Mouse (Mus musculus) thymus, adult 18-20 months (tissue): ENCODE data around the gene Mgll.
A peak's percentile ranks its signal among the peaks of the same experiment; 100 is the strongest.

Experiments used
- DNase-seq, 2 experiments: peaks; one replicate each; pipeline ENCODE4 v3.0.0; 2022; ENCODE audit warnings: mixed read lengths in 2 of 2

The Mgll gene

DNA sequence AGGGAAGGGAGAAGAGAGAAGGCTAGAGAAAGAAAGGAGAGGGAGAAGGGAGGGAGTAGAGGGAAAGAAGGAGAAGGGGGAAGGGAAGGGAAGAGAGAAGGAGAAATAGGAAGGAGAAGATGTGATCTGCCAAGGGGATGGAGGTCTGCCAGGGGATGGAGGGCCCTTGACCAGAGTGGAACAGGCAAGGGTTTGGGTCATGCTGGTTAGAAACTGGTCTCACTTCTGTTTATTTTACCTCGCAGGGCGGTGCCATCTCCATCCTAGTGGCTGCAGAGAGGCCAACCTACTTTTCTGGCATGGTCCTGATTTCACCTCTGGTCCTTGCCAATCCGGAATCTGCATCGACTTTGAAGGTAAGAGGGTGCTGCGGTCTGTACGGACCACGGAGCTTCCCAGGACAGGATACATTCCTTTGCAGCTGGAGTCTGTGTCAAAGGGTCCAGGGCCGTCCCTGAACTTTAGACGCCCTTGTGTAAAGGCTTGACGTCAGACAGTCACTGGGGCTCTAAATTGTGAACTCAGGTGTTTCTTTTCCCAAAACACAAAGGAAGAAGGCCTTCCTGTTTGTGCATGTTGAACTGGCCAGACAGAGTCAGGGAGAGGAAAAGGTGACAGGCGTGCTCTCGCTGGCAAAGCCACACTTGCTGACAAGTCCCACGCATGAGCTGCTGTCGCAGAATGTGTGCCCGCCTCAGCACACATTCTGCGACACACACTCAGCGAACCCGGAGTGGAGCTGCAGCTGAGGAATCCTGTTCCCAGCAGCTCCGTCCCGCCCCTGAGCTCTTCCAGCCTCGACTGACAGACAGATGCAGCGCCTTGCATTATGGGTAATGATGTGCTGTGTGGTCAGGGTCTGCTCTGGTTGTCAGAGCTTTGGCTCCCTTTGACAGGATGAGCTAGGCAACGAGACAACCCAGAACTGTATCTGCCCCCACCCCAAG, 85.2 kb downstream of the Mgll start:
- DNase-seq = no peak

DNA sequence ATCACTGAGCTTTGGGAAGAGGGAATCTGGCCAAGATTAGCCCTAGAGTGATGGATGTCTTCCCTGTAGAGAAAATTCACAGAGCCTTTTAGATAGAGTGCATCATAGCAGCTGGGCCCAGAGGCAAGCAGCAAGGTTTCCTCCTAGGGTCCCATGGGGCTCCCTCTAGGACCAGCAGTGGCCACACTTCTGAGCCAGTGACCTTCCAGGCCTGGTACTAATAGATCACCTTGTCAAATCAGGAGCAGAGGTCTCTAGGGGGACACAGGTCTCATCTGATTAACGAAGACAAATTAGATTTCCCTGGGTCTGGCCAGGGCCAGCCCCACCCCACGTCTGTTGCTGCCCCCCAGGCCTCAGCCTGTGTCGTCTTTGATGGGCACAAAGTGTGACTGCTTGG, 86.1 kb downstream of the Mgll start:
- DNase-seq = no peak

DNA sequence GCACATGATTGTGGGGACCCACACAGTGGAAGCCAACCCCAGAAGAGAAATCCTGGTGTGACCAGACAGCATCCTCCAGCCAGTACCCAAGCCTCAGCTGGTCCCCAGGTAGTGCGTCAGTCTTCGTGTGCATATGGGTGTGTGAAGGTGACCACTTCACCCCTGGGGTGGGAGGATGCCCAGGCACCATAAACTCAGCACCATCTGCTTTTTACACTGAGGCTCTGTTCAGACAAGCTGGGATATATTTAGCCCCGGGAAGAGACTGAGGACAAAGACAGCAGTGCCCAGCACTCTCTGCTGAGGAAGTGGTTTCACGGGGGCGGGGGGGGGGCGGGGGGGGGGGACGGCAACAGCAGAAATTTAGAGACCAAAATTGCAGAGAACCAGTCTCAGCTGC, 87.2 kb downstream of the Mgll start:
- no peak for DNase-seq

DNA sequence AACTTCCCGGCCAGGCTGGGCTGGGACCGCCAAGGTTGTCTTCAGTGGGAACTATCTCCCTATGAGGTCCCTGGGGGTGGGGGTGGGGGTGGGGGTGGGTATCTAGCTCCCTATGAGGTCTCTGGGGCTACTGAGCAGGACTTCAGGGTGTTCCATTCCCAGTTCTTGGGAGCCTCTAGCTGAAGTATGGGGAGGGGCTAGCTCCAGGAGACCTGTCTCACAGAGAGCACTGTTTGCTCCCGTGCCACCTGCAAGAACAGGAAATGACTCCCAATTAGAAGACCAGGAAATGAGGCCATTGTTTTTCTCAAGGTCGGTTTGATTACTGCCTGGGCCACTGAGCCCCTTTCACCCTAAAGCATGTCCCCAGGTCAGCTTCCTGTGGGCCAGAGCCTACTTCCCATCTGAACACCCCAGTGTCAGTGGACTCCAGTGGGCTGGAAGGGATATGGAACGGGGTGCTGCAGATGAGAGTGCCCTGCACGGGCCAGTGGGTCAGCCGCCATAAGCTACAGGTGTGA, 87.7 kb downstream of the Mgll start:
- no peak for DNase-seq

DNA sequence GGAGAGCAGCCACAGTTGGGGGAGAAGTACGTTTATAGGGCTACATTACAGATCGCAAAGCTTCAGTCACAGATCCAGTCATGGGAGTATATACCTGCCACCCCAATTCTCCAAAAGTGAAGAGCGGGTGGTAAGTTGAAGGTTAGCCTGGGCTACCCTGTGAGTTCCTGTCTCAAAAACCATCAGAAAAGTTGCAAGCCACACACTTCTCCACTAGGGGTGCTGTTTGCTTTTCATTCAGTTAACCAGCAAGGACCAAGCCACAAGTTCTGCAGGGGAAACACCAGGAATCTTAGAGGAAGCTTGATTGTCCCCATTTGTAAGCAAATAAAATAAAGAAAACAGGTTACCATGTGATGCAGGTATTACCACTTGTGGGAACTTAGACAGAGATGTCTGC, 88.7 kb downstream of the Mgll start:
- peak in 1 of 2 experiments; percentile 36 for DNase-seq

DNA sequence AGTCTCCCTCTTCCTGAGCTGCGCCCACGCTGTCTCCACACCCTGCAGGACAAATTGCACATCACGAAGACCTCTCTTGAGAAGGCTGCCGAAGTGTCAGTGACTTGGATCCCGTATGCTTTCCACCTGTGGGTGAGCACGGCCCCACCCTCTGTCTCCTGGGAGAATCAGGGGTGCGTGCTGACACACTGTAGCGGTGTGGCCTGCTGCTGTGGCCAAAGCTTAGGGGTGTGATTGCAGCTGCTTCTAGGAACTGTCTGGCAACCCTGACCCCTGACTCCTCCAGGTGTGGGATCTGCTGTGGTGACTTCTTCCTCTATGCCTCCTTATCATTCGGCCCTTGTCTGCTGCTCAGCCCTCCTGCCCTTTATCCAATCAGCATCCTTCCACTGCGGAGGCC, 89.6 kb downstream of the Mgll start:
- DNase-seq = no peak

DNA sequence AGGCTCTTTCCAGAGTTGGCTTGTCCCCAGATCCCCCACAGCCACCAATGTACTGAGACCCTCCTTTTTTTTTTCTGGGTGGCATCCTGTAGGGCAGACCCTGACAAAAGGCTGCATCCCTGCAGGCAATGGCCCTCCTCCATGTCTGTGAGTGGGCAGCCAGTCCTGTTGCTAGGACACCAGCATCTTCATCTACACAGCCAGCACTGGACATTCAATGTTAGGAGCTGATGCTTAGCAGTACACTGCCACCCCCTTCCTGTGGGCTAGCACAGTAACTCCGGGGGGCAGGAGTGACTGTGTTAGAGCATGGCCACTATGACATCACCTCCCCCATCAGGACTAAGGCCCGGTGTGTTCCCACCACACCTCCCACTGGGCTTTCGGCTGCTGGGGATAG, 90.8 kb downstream of the Mgll start:
- DNase-seq = no peak

DNA sequence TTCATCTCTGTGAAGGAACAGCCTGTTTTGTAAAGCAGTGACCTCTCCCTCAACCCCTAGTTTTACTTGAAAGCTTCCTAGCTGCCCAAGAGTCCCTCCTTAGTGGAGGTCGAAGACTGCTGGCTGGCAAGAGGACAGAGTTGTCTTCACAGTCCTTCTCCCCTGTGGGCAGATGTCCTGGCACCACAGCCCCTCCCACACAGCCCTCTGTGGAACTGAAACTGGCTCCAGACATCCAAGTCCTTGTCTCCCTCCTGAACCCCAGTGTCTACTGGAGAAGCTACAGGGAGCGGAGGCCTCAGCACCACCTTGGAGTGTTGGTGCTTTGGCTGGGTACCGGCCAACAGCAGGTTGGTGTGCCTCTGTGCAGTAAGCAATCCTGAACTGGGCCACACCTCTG, 91.3 kb downstream of the Mgll start:
- no peak for DNase-seq

DNA sequence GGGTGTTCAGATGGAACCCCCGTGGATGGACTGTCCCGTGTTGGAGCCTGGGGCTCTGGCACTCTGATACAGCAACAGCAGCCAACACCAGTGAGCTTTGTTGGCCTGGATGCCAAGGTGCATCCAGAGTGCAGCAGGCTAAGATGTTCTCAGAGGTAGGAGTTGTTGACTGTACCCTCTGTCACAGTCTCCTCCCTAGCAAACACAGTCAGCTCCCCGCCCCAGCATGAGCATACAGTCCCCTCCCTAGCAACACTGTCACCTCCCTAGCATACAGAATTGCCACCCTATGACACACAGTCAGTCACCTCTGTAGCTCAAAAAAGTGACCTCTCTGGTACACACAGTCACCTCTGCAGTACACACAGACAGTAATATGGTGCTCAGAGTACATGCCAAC, 92.7 kb downstream of the Mgll start:
- no peak for DNase-seq

DNA sequence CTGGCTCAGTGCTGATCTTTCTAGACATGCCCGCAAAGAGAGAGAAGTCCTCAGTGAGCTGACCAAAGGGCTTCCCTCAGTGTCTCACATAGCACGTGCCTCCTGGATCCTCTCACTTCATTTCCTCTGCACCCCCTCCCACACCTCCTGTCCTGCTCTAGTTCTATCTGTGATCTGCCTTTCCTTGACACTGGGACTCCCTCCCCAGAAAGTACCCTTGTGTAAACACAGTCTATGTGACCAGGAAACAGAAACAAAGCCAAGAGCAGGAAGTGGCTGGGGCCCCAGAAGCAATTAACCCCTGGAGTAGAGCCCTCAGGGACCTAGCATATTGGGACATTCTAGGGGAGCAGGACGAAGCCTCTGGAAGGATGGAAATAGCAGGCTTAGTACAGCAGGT, 96.6 kb downstream of the Mgll start:
- no peak for DNase-seq

DNA sequence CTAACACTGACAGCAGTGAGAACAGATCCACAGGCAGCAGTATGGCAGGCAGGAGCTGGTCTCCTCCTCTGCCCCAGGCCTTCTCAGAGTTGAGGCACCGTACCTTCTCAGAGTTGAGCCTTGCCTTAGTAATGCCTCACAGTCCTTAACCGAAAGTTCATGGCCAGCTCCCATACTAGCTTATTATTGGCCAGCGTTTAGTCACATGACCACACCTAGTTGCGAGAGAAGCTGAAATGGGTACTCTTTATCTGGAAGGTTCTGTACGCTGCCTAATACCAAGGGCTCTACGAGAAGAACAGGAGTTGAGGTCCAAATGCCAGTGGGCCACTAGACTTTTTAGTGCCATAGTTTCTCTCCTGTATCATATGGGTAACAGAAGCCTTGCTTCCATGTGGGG, 97.1 kb downstream of the Mgll start:
- no peak for DNase-seq

DNA sequence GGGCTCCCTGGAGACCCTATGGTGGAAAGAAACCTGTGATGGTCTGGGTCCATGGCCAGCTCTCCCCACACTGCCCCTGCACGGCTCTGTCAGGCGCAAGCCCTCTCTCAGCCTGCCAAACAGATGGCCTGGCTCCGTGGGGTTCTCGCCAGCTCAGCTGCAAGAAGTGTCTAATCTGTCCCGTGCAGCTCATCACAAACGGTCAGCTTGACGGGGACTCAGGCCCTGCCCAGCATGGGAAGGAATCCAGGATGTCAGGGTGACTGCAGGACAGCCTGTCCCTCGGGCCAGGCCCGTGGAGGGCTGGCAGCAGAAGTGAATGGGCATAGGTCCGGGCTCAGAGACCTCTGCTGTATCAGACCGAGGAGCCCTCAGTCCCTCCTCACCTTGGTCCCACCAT, 97.7 kb downstream of the Mgll start:
- no peak for DNase-seq

DNA sequence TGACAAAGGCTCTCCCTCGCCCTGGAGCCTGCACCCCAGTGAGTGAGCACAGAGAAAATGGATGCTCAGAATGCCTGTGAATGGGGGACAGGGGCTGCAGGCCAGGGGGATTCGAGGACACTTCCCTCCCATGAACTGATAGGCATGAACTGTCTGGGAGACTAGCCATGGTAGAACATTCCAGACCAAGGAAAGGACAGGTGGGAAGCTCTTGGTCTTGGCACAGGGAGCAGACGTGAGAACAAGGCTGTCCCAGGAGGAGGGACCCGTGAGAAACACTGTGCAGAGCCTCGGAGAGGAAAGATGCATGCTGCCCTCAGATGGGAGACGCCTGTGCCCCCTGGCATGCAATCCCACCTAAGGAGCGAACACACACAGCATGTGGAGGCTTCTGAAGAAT, 100.0 kb downstream of the Mgll start:
- DNase-seq = no peak

DNA sequence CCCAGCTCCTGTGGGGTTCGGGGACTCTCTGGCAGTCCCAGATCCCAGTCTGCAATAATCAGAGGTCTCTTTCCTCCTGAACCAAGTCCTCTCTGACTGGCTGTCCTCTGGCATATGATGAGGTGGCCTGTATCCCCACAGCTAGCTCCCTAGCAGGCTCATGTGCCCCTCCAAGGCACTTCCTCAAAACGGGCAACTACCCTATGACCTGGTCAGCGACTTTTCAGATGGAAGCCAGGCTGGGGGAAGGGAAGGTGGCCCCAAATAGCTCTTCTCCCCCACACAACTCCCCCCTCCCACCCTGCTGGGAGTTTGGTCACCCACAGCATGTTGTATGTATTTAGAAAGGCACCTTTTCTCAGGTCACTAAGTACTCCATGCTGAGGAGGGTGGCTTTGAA, 101.9 kb downstream of the Mgll start:
- DNase-seq = no peak

DNA sequence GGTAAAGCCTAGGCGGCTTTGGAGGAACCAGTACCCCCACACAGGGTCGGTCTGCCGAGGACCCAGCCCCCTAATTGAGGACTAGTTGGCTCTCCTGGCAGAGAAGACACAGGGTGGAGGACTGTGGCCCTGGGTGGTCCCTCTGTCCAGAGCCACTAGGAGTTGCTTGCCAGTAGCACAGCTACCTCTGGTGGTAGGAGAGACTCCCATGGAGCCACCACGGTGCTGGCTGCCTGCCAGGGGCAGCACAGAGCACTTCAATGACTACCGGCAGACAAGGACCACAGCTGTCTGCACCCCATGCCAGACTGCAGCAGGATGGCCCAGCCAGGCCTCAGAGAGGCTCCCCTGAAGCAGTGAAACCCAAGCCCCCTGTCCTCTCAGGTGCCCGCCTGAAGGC, 102.3 kb downstream of the Mgll start:
- DNase-seq = no peak

DNA sequence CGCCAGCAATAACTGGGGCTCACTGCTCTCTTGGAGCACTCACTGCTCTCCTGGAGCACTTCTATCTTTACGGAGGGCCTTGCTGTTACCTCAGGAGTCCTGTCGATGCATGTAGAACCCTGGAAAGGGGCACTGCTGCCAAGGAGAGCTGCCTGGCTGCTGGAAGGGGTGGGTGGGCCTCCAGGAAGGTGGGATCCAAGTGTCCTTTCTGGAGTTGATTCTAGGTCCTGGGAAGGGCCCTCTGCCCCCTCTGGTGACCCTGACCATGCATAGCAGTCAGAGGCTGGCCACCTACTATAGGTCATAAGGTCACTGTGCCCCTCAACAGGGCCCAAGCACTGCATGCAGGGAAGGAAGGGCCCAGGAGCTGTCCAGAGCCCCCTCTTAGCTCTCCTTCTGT, 102.8 kb downstream of the Mgll start:
- no peak for DNase-seq

DNA sequence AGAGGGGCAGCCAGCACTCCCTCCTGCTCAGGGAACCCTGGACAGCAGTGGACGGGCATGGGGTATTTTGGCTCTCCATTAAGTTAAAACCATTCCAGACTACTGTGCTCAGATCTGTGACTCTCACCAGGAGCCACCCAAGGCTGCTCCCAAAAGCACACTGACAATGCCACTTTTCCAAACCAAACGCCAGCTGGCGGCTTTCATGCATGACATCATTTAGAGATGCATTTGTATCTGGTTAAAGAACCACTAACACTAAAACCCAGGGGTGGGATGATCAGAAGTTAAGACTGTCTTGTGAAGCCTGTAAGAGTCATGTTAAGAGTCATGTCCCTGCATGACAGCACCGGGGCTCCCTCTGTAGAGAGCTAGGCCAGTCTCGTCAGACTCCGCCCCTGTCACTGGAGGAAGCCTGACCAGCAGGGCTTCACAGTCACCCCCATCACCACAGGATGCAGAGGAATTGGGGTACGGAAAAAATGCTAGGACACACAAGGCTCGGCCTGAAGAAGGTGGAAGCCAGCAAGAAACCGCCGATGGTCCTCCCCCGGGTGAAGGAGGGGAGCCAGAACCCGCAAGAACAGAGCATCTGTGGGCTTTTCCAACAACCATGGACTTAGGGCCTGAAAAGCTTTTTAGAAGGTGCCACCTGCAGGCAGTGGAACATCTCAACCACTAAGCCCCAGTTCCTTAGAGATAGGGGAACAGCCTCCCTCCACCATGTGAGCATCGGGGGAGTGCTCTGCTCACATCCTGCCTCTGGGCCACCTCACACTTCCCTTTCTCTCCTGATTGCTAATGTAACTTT, 103.4 kb downstream of the Mgll start:
- no peak for DNase-seq

DNA sequence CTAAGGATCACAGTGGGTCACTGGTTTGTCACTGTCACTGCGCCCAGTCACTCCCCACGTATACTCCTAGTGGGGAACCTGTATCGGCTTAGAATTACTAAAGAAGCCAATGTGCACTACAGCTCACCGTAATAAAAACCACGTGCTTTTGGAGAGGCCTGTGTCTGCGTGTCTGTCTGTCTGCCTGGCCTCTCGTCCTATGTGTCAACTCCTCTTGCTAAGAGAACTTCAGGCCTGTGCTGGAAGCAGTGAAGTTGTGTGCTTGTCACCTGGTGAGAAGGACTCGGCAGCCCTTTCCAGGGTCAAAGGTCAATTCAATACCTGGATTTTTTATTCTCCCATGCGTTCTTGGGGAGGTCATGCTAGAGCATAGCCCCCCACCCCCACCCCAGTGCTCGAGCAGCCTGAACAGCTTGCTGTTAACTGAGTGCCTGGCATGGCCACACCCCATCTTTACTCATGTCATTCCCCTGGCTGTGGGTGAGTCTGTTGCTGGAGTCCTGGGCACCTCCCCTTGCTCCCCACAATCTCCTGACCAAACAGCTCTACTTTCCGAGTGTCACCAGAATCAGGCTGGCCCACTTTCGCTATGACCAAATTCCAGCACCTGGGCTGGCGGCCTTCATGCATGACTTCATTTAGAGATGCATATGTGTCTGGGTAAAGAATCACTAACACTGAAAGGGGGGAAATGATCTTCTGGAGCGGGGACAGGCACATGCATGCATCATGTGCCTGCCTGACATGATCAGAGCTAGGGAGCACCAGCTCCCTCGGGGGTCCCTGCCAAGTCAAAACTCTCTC, 104.2 kb downstream of the Mgll start:
- no peak for DNase-seq

DNA sequence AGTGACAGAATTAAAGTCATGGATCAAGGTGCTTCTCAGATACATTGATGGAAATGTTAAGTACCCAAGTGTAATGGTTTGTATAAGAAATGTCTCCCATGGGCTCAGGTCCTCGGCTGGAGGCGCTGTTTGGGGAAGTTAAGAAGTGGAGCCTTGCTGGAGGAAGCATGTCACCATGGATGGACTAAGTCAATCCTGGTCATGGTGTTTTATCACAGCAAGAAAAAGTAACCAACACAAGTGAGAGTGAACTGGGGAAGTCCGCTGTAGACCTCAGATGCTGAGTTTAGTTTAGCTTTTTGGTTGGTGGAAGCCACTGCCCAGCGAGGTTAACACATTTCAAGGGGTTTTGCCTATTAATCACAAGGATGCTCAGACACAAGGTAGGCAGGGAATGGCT, 105.4 kb downstream of the Mgll start:
- DNase-seq = no peak

DNA sequence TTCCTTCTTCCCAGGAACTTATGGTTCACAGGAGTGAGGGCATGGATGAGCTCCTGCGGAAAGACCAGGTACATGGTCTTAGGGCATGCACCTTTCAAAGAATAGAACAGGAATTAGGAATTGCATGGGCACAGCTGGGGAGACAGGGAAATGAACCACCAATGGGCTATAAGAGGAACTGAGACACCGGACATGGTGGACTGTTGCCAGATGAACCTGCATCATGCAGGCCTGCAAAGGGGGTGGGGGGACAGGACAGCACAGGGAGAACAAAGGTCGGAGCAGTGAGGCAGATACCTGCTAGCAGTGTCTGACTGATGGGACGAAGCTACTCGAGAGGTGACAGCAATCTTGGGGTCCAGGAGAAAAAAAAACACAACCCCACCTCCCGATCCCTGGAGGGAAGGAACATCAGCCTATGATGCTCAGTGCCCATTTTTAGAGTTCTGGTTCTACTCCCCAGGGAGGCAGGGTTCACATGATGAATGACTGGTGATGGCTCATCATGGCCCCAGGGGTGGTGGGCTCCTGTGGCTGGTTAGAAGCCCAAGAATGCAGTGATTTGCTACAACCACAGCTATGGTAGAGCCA, 106.0 kb downstream of the Mgll start:
- no peak for DNase-seq

DNA sequence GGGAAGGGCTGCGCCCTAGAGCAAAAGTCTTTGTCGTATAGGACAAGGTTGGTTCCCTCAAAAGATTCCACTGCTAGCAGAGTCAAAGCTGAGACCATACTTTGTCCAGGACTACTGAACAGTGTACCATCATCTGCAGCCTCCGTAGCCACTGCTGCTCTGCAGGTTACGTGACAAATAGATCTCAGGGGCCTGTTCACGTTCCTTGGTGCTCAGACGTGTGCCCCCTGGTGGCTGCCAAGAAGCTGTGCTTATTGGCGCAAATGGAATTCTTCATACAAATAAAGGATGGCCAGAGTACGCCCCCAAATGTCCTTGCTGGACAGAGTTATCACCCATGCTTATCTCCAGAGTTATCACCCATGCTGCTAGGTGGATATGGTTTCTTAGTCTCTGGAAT, 107.2 kb downstream of the Mgll start:
- DNase-seq = no peak

DNA sequence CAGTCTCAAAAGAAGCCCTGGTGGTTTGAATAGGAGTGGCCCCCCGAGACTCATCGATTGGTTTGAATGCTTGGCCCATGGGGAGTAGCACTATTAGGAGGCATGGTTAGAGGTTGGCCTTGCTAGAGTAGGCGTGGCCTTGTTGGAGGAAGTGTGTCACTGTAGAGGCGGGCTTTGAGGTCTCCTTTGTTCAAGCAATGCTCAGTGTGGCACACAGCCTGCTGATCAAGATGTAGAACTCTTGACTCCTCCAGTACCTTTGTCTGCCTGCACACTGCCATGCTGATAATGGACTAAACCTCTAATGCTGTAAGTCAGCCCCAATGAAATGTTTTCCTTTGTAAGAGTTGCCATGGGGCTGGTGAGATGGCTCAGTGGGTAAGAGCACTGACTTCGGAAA, 108.5 kb downstream of the Mgll start:
- DNase-seq = no peak
